Mouse (Mus musculus): Measurements from ENCODE around the gene Abcc1. TPM values are rescaled to one million over a fixed set of nuclear protein-coding genes. Genes with fewer than 3 reads are reported as not detected.

The Abcc1 gene
- 10 to 100 TPM; 22.5 to 30.4 TPM for total RNA-seq (2021)

GRCm38 (mm10) chr16:14361362-14362098, at the start of gene Abcc1:
TSS of gene Abcc1 (plus strand) at chr16:14361558.
- intact Hi-C loops (cut with DNase I), result no loop called here
- peak; percentile 82 for DNase-seq

- DNase-seq, result no peak
- intact Hi-C loops (cut with DNase I), result loop anchor here (5.0 to 10.0 kb wide), 3 partner anchors 76 to 408 kb away; partner anchors contain the start of genes Mpv17l and Pdxdc1
These were observed 48.4 kb upstream of the Abcc1 start for GRCm38 (mm10) chr16:14312914-14313313.

- peak; percentile 98 for DNase-seq
- intact Hi-C loops (cut with DNase I), result loop anchor here (5.0 to 10.0 kb wide), 4 partner anchors 40 to 412 kb away; partner anchors contain the start of genes Marf1, Mpv17l, Nde1 and Pdxdc1
These were observed 44.2 kb upstream of the Abcc1 start, which contains the start of gene Fopnl for GRCm38 (mm10) chr16:14316884-14317876. TSS of gene Fopnl (minus strand) at chr16:14317405.

GRCm38 (mm10) chr16:14319681-14320080, 41.7 kb upstream of the Abcc1 start:
- intact Hi-C loops (cut with DNase I), result loop anchor here (5.0 to 10.0 kb wide), 4 partner anchors 38 to 415 kb away; partner anchors contain the start of genes Marf1, Mpv17l, Nde1 and Pdxdc1

GRCm38 (mm10) chr16:14320494-14320893, 40.9 kb upstream of the Abcc1 start:
- intact Hi-C loops (cut with DNase I), result no loop called here
- no peak for DNase-seq

More at GRCm38 (mm10) chr16:14319681-14320080, 41.7 kb upstream of the Abcc1 start:
- no peak for DNase-seq

- intact Hi-C loops (cut with DNase I), result no loop called here
- DNase-seq, result no peak
These were observed 33.2 kb upstream of the Abcc1 start for GRCm38 (mm10) chr16:14328156-14328555.

- intact Hi-C loops (cut with DNase I), result no loop called here
- DNase-seq, result no peak
These were observed 16.4 kb upstream of the Abcc1 start for GRCm38 (mm10) chr16:14344967-14345366.

- intact Hi-C loops (cut with DNase I), result no loop called here
These were observed 9.8 kb upstream of the Abcc1 start for GRCm38 (mm10) chr16:14351571-14351970.

GRCm38 (mm10) chr16:14352234-14352633, 9.1 kb upstream of the Abcc1 start:
- no peak for DNase-seq
- intact Hi-C loops (cut with DNase I), result no loop called here

More at GRCm38 (mm10) chr16:14351571-14351970, 9.8 kb upstream of the Abcc1 start:
- DNase-seq, result no peak

GRCm38 (mm10) chr16:14352663-14353062, 8.7 kb upstream of the Abcc1 start:
- DNase-seq, result no peak
- intact Hi-C loops (cut with DNase I), result no loop called here

GRCm38 (mm10) chr16:14357859-14358258, 3.5 kb upstream of the Abcc1 start:
- intact Hi-C loops (cut with DNase I), result loop anchor here (5.0 kb wide), 1 partner anchor 41 kb away; the partner anchor contains the start of gene Fopnl
- no peak for DNase-seq

GRCm38 (mm10) chr16:14358531-14358930, 2.8 kb upstream of the Abcc1 start:
- DNase-seq, result no peak
- intact Hi-C loops (cut with DNase I), result loop anchor here (5.0 kb wide), 1 partner anchor 41 kb away; the partner anchor contains the start of gene Fopnl

- intact Hi-C loops (cut with DNase I), result no loop called here
These were observed 427 bp upstream of the Abcc1 start for GRCm38 (mm10) chr16:14360931-14361330.

GRCm38 (mm10) chr16:14362099-14362820, 902 bp downstream of the Abcc1 start:
- no peak for DNase-seq
- intact Hi-C loops (cut with DNase I), result no loop called here

More at GRCm38 (mm10) chr16:14360931-14361330, 427 bp upstream of the Abcc1 start:
- peak in 1 of 2 experiments; percentile 46 for DNase-seq

- intact Hi-C loops (cut with DNase I), result no loop called here
- no peak for DNase-seq
These were observed 2.1 kb downstream of the Abcc1 start for GRCm38 (mm10) chr16:14363496-14363895.

- DNase-seq, result no peak
- intact Hi-C loops (cut with DNase I), result no loop called here
These were observed 2.7 kb downstream of the Abcc1 start for GRCm38 (mm10) chr16:14364066-14364465.

- intact Hi-C loops (cut with DNase I), result no loop called here
- DNase-seq, result no peak
These were observed 4.1 kb downstream of the Abcc1 start for GRCm38 (mm10) chr16:14365457-14365856.

GRCm38 (mm10) chr16:14366017-14366416, 4.7 kb downstream of the Abcc1 start:
- intact Hi-C loops (cut with DNase I), result no loop called here
- no peak for DNase-seq

- intact Hi-C loops (cut with DNase I), result no loop called here
- DNase-seq, result peak; percentile 75 to 79
These were observed 10.0 kb downstream of the Abcc1 start for GRCm38 (mm10) chr16:14371367-14371766.

- intact Hi-C loops (cut with DNase I), result no loop called here
- no peak for DNase-seq
These were observed 11.0 kb downstream of the Abcc1 start for GRCm38 (mm10) chr16:14372382-14372781.

Measured in heart, postnatal 10 days (tissue).